Mouse (Mus musculus) layer of hippocampus, postnatal 10 days (tissue): ENCODE measurements around the gene Odr4. TPM values are rescaled to one million over a fixed set of nuclear protein-coding genes. Genes with fewer than 3 reads are reported as not detected.

Source experiments
- DNase-seq, 2 experiments: peaks; one replicate each; pipeline ENCODE4 v3.0.0; 2021; ENCODE audit warnings: low spot score in 2 of 2
- long read RNA-seq: library from polyadenylated mRNA; stranded (forward); transcript quantifications from one replicate; pipeline ENCODE4 v2.0.0, GENCODE M21; 2023
- total RNA-seq, 2 experiments: library from RNA; stranded (reverse); gene quantifications; 2 replicates each; pipeline ENCODE4 v1.2.3; 2021

Odr4 gene
- total RNA-seq, result 10 to 100 TPM; 38.6 to 44.1 TPM
- long read RNA-seq, transcript Odr4-205 (14 exons, 3,273 nt), result major isoform, 15 of 29 reads
- long read RNA-seq, partial matches to known transcripts, result 1 of 29 reads
- long read RNA-seq, other reads (novel, unspliced or antisense), result 13 of 29 reads

DNA sequence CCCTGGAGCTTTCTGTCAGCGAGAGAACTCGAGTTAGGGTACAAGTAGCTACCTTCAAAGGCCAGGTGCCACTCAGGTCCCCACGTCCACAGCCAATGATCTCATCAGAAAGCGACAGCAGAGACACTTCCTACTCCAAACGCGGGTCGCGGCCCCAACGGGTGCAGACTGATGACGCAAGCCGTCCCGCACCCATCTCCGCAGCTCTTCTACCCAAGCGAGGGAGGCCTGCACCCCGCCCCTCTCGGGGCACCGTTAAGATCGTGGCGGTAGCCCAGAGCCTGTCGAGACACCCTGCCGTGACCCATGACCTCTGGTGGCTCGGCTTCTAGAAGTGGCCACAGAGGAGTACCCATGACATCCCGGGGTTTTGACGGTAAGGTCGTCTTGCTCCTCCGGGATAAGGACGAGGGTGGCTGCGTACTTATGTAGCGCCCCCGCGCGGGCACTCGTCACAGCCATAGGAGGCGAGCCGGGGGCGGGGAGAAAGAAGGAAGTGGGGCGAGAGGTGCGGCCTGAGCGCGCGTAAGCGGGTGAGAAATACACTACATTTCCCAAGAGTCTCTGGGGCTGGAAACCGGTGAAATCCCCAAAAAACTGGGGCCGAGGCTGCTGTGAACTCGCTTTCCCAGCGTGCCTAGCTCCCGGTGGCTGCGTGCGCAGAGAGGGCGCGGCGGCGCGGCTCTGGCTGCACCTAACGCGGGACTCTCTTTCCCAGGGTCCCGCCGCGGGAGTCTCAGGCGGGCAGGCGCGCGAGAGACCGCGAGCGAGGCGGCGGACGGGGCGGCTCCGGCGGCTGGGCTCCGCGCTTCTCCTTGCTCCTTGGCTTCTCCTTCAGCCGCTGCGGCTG, at the start of gene Odr4, which contains the start of gene Tpr:
Gene Odr4, minus strand, starts transcription at position 443 of the 850 bp plus-strand sequence.
Gene Tpr, plus strand, starts transcription at position 201 of the 850 bp plus-strand sequence.
- DNase-seq, result peak; percentile 99

DNA sequence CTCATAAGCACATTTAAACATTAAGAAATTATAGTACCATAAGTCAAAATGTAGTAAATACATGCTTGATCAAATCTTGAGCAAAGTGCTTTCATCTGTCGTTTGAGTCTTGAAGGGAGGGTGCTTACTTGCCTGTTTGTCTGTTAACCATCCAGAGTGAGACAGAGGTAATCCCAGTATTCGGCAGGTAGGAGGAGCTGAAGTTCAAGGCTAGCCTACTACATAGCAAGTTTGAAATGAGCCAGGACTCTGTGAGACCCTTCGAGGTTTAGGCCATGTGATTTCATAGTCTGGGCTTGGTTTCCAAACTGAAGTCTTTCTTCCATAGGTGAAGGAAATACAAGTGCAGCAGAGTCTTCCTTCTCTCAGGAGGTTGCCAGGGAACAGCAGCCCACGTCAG, 48.9 kb upstream of the Odr4 start:
- DNase-seq, result no peak

DNA sequence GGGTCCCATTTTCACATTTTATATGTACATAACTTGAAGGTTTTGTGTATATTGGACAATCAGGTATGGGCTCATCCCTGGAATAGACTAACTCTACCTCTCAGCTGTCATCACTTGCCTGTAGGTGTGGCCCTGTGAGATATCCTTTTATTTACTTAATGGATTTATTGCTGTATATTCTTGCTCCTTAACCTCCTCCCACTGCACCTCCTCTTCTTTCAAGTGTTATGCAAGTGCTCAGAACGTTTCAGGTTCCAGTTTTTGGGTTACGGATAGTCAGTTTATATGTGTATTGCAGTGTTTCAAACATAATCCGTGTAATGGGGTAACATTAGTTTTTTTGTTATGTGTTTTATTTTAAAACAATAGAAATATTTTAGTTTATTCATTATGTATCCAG, 45.8 kb upstream of the Odr4 start:
- DNase-seq, result no peak

DNA sequence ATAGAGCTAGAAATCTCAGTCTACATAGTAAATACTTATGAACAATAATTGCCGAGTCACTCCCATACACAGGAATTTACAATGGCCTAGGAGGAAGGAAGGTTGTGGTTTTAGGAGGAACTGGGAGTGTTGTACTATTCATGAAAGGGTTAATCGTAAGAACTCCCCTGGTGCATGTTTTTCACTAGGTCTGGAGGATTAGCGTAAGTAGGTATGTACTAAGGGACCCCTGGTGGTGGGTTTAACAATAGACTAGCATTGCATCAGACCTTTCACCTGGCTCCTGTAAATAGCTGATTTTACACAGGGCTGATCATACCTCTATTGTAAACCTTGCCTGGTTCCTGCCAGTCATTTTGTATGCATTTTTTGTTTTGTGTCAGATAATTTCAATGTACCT, 33.3 kb upstream of the Odr4 start:
- DNase-seq, result no peak

DNA sequence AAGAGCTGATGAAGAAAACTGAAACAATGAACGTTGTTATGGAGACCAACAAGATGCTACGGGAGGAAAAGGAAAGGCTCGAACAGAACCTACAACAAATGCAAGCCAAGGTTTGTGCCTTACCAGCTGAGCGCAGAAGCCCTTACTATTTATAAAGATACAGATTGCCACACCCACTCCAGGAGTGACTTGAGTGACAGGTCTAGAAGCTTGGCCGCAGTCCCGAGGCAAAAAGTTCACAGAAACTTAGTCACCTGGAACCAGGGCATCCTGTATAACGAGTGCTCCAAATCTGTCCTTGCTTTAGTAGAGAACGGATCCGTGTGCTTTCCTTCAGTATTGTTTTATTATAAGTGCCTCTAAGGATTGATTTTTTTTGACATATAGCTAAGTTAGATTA, 32.8 kb upstream of the Odr4 start:
- DNase-seq, result no peak

DNA sequence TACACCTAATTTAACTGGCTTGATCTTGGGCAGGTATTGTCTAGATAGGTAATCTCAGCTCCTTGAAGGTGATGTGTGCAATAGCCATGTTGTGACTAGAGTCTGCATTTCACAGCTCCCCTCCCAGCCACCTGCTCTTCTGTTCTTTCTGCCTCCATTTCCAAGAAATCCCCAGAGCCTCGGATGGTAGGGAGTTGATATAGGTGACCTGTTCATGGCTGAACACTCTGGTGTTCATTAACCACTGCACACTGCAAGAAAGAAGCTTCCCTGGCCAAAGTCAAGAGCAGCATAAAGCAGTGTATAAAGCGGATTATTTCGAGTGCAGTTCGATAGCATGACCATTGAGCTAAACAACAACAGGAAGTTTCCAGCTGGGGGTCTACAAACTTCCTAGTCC, 25.5 kb upstream of the Odr4 start:
- DNase-seq, result no peak

DNA sequence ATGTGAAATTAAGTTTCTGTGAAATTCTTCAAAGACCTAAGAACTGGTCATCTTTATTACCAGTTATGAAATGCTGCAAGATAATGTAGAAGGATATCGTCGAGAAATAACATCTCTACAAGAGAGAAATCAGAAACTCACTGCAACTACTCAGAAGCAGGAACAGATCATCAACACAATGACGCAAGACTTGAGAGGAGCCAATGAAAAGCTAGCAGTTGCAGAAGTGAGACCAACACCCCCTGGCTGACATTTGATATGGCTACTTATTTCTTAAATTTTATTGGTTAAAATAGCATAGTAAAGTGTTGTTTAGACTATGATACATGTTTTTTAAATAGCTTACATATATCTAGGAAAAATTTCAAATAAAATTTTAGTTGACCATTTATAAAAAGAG, 23.1 kb upstream of the Odr4 start:
- DNase-seq, result no peak

DNA sequence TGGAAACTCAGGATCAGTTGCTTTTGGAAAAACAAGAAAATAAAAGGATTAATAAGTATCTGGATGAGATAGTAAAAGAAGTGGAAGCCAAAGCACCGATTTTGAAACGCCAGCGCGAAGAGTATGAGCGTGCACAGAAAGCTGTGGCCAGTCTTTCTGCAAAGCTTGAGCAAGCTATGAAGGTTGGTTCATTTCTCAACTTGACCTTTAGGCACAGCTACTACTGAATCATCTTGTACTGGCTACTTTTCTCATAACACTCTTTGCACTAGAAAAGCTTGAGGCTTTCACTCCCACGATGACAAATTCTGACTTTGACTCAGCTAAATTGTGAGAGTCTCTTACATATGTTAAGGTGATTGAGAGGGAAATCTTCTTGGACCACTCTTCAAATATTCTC, 17.1 kb upstream of the Odr4 start:
- DNase-seq, result no peak

DNA sequence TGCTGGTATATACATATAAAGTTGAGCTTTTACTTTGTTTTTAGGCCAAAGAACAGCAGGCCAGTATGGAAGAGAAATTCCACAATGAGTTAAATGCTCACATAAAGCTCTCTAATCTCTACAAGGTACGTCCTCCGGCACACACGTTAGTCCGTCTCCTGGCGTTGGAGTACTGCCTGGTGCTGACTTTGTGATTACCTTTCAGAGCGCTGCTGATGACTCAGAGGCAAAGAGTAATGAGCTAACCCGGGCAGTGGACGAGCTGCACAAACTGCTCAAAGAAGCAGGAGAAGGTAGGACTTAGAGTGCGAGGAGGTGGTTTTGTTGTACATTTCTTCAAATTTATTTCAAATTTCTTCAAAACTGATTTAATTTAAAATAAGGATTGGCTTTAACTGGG, 14.4 kb upstream of the Odr4 start:
- no peak for DNase-seq

DNA sequence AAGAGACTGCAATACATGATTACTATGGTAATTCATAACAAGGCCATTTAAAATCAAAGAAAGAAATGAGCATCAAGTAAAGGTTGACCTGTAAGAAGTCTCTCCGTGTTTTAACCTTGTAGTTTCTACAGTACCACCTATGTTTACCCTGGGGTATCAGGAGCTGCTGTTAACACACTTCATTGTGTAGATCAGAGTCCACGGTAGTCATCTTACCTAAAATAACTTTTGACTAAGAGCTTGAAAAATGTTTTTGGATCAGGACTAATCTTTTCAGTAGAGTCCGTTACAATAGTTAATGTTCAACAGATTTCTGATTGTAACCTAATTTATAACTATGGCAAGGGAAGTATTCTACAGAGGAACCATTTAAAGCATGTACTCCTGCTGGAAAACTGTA, 11.7 kb upstream of the Odr4 start:
- DNase-seq, result no peak

DNA sequence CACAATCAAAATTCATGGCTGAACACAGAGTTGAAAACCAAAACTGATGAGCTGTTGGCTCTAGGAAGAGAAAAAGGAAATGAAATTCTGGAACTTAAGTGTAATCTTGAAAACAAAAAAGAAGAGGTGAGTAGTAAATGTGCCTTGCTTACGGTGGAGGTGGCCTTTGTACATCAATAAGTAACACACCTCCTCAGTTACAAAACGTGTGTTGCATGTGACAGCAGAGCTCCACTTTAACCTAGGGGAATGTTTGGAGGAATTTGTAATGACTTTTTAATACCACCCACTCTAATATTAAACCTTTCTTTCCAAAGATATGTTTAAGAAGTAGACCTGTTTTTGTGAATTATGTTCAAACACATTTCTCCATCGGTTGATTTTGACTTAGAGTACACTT, 11.0 kb upstream of the Odr4 start:
- DNase-seq, result no peak

DNA sequence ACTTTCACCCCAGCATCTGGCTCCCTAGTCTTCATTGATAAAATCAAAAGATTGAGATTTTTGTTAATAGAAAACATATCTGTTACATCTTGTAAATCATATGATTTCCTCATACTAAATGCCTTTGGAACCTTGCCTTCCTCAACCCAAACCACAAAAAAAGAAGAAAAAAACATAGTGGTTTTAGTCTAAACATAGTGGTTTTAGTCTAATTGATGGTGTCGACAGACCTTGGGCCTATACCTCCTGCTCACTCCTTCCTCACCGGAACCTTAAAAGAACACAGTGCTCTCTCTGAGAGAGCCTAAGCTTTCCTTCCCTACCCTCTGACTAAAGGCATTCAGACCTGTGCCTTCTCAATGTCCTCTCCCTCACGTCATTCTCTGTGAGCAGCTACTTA, 3.1 kb upstream of the Odr4 start:
- no peak for DNase-seq

DNA sequence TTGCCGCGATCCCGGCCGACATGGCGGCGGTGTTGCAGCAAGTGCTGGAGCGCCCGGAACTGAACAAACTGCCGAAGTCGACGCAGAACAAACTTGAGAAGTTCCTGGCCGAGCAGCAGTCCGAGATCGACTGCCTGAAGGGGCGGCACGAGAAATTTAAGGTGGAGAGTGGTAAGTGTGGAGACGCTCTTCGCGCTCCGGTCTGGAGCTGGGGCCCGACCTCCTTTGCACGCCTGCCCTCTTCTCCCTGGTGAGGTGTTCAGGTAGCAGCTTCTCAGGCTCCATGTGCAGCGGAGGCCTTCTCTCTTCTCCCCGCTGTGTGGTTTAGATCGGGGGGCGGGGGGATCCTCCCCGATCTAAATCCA, 590 bp upstream of the Odr4 start:
- no peak for DNase-seq

DNA sequence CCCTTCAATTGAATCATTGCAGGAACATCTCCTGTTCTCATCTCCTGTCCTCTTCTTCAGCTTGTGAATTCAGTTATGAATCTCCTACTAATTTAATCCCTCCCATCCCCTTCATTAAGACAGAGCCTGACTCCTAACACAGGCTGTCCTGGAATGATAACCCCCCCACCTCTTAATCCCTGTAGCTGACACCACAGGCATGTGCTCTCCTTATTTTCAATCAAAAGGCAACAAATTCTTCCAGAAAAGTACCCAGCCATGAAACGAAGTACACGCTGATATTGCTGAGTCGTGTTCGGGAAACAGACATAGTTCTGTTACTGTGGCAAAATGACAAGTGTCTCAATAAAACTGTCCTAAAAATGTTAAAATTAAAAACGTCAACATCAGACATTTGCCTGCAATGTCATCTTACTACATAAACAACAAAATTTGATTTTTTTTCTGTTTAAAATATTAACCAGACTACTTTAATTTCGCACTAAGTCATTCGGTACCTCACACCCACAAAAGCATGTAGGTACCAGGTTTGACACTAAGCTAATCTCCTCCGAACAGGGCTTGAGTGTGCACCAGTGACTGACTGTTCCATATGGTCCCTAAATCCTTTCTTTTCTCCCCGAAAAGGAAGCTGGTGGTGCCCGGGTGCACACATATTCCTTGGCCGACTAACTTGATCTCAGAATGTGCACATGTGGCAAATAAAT, 796 bp downstream of the Odr4 start:
- DNase-seq, result no peak

DNA sequence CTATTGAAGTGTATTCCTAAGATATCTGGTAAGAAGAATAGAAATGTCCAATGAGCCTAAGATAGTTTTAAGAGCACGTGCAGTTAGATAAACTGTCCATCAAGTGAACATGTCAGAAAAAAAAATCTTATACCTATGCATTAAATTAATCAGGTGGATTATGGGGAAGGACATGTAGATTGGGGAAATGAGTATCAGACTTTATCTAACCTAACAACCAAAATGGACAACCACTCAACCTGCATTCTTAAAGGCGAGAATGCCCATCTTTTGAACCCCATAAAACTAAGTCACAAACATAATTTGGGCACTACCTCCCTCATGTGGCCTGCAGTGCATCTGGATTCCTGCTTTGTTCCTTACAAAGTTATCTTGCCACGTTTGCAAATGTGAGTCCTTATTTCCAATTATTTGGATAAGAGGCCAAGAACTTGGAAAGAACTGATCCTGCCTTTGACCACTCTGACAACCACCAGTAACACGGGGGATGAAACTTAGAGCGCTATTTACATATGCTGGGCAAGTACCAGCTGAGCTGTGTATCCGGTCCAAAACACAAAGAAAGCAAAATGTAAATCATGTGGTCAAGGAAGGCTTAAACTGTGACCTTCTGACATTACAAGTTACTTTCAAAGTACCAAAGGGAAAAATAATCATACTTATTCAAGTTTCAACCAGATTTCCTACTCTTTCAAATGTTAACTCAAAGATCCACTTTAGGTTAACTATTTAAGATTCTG, 3.3 kb downstream of the Odr4 start:
- DNase-seq, result no peak

DNA sequence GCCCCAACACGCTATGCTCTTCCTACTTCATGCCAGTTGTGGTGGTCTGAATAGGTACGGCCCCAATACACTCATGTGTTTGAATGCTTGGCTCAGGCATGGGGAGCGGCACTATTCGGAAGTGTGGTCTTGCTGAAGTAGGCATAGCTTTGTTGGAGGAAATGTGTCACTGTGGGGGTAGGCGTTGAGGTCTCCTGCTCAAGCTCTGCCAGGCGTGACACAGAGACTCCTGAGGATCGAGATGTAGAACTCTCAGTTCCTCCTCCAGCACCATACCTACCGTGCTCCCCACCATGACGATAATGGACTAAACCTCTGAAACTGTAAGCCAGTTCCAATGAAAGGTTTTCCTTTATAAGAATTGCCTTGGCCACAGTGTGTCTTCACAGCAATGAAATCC, 5.3 kb downstream of the Odr4 start:
- DNase-seq, result no peak

DNA sequence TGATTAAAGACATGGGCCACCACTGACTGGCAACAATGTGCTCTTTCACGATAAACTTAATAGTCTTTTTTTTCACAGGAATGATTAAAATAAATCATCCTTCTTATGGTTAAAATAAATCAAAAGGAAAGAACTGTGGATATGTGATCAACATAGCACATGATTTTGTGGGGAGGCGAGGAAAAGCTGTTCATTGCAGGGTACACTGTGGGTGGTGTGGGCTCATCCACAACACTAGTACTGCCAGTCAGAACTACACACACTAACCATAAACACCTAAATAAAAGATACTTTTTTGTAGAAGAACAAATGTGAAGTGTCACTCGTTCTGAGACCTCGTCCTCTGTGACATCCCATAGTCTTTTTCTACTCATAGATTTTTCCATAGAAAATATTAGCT, 8.7 kb downstream of the Odr4 start:
- no peak for DNase-seq

DNA sequence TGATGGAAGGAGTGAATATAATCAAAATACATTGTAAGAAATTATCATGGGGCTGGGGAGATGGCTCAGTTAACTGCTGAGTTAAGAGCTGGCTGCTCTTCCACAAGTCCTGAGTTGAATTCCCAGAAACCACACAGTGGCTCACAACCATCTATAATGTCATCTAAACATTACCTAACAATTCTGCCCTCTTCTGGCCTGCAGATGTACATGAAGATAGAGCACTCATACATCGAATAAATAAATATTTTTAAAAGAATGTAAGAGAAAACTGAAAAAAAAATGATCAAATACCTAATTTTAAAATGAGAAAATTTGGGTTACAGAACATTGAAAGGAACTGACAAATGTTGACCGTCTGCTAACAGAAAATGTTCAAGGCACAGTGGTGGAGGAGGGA, 18.6 kb downstream of the Odr4 start:
- DNase-seq, result no peak

DNA sequence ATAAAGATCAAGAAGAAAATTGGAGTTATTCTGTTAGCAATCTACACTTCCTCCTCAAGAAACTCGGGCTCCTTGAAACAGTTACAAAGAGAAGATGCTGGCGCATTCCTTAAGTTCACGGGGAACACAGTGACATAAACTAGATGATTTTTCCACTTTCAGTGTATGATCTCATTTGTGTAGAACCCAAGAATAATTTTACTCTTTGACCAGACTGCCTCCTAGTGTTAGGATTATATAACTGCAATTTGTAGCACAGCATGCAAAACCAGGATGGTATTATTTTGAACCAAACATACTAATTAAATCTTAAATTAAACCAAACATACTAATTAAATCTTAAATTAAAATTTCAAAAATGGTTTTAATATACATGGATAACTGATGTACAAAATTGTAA, 20.0 kb downstream of the Odr4 start:
- no peak for DNase-seq

DNA sequence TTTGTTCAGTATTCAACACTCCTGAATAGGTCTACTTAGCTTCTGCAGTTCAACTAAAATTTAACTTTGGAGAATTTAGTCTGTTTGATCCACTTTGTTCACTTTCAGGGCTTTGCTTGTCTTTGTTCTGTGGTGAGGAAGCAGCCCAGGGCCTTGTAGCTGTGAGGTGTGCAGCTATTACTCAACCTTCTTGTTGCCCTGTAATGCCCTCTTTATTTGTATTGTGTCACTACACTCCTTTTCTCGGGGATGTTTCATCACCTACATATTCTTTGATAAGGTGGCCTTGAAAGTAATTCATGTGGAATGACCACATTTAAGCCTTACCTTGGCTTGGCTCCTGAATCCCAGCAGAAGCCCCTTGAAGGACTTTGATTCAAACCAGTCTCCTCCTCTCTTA, 32.0 kb downstream of the Odr4 start:
- no peak for DNase-seq

DNA sequence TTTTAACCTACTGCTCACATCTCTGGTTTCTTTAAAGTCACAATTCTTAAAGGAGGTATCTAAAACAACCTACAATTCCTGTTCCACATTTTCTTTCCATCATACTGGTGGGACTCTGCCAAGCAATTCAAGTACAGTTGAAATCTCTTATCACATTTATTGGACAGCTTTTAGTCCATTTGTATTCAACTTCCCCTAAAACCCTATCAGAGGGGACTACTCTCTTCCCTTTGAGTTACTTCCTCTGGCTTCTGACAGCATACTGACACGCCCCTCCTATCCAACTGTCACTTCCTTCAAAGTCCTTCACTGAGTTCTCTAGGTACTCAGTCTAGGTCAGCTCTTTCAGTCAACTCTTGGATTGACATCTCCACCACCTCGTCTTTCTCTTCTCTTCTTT, 57.8 kb downstream of the Odr4 start:
- no peak for DNase-seq

DNA sequence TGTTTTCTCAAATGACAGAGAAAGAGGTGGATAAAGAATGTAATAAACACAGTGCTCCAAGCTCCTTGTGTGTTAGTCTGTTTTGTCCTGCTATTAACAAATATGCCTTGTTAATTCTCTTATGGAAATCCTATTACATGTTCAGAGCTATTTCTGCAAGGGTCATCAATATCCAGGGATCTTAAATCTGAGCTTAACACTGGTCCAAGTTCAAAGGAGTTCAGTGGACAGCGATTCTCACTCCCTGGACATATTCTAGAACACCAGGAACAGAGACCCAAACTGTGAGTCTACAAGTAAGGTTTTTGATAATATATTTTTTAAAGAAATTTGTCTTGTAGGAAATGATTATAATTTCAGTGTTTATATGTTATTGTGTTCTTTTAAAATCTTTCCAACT, 73.7 kb downstream of the Odr4 start, which contains the start of gene Pdc:
Gene Pdc, plus strand, starts transcription at position 213 of the 400 bp plus-strand sequence.
- no peak for DNase-seq
